Mouse (Mus musculus) heart, postnatal 0 days (tissue): Measurements from ENCODE around the gene Trio.

ENCODE experiments used
- CTCF ChIP-seq: IDR thresholded peaks from 2 replicates; pipeline ENCODE4 v1.5.1; 2016; ENCODE audit warnings: antibody characterized with exemption, control low read depth, low read depth
- EP300 ChIP-seq: IDR thresholded peaks from 2 replicates; pipeline ENCODE4 v1.6.1; 2016; ENCODE audit warnings: antibody characterized with exemption, low read depth

DNA sequence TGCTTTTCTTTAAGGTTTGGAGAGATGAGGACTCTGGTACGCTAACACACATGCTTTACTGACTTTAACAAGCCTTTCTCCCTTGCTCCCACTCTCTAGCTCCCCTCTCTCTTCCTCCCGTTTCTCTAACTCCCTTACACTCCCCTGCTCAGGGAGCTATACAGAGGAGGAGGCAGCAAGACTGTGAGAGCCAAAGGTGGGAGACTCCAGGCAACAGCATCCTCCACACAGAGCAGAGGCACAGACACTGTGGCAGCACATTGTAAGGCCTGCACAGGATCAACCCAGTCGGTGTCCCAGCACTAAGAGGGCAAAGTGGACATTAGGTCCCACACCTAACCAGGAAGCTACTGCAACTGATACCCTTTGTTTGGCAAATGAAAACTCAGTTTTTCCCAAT, 112.6 kb downstream of the Trio start:
- TF ChIP-seq EP300 (no peak), CTCF (no peak)
